Mouse (Mus musculus): ENCODE data around the gene Hnrnph1. TPM values are rescaled to one million over a fixed set of nuclear protein-coding genes. Genes with fewer than 3 reads are reported as not detected.
"Not testable (repeated sequence)": the region's sequence is repeated elsewhere in the genome, so short reads cannot be mapped to it uniquely, and the experiment has no call there.

Hnrnph1 gene
- polyA plus RNA-seq, 2 experiments = 101 to 200 TPM

DNA sequence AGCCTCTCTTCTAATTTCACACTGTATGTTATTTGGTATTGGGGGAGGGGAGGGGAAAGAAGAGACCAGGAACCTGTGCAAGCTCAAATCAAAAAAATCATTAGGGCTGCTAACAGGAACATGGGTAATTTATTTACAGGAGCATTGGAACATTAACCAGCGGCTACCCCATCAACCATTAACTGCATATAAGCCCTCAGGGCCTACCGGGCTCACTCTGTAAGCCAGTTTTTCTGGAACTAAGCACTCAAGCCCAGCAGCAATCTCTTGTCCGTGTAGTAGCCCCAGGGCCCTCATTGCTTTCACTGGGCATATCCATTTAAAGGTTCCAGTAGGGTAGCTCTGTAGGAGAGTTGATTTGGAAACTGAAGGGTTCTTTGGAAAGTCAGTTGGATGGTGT lies 21.9 kb upstream of the Hnrnph1 start:
- no peak for DNase-seq (ENCODE audit: low read depth in 3 of 3, low spot score in 3 of 3)
- WGBS (ENCODE audit: insufficient replicate concordance) = 58% methylated on average over 3 of the region's 3 CpGs
- no peak for TF ChIP-seq EP300 (IDR thresholded peaks at IDR 0.05; ENCODE audit: low read depth)
- no peak for TF ChIP-seq CTCF (IDR thresholded peaks at IDR 0.05; ENCODE audit: low read depth)
- Histone ChIP-seq H3K4me2 (ENCODE audit: low read depth) (no peak overlapping the region), H3K9ac (replicated peaks) (no peak overlapping the region), H3K36me3 (replicated peaks; ENCODE audit: control insufficient read depth, insufficient read depth, low read depth) (no peaks in the 10 kb centered on the region), H3K4me1 (replicated peaks; ENCODE audit: control insufficient read depth in 2 of 2, insufficient read depth in 2 of 2, low read length in 1 of 2) (peaks cover 2 to 7% of the 10 kb centered on the region in 2 experiments; a peak in 2 of 4 replicates), H3K4me3 (ENCODE audit: insufficient read depth in 1 of 2, low read depth in 2 of 2, low read length in 2 of 2) (no peak overlapping the region), H3K27ac (no peak overlapping the region), H3K9me3 (ENCODE audit: control insufficient read depth, low read length) (no peaks in the 10 kb centered on the region), H3K27me3 (ENCODE audit: control insufficient read depth, insufficient read depth, low read length) (peaks cover 11% of the 10 kb centered on the region)
- ATAC-seq (ENCODE audit: insufficient read depth) = peak; percentile 29; the same call in 1 of the 2 replicates

GRCm38 (mm10) chr11:50355395-50355794 lies 21.4 kb upstream of the Hnrnph1 start:
- Histone ChIP-seq H3K9ac (replicated peaks) (no peak overlapping the region), H3K27me3 (ENCODE audit: control insufficient read depth, insufficient read depth, low read length) (peaks cover 11% of the 10 kb centered on the region), H3K4me3 (ENCODE audit: insufficient read depth in 1 of 2, low read depth in 2 of 2, low read length in 2 of 2) (no peak overlapping the region), H3K4me1 (replicated peaks; ENCODE audit: control insufficient read depth in 2 of 2, insufficient read depth in 2 of 2, low read length in 1 of 2) (peaks cover 2 to 7% of the 10 kb centered on the region in 2 experiments; a peak in 2 of 4 replicates), H3K27ac (no peak overlapping the region), H3K4me2 (ENCODE audit: low read depth) (no peak overlapping the region), H3K9me3 (ENCODE audit: control insufficient read depth, low read length) (no peaks in the 10 kb centered on the region), H3K36me3 (replicated peaks; ENCODE audit: control insufficient read depth, insufficient read depth, low read depth) (no peaks in the 10 kb centered on the region)
- DNase-seq (ENCODE audit: low read depth in 3 of 3, low spot score in 3 of 3) (no peak), ATAC-seq (ENCODE audit: insufficient read depth) (peak; percentile 55)
- no peak for TF ChIP-seq EP300 (IDR thresholded peaks at IDR 0.05; ENCODE audit: low read depth)
- TF ChIP-seq CTCF (IDR thresholded peaks at IDR 0.05; ENCODE audit: low read depth) = no peak
- WGBS (ENCODE audit: insufficient replicate concordance) = 7% methylated on average over 1 of the region's 1 CpGs

- WGBS (ENCODE audit: insufficient replicate concordance) = 3% methylated on average over 74 of the region's 74 CpGs
- H3K27ac ChIP-seq = no peak overlapping the region
- no peaks in the 10 kb centered on the region for H3K9me3 ChIP-seq (ENCODE audit: control insufficient read depth, low read length)
- peak overlapping the region; percentile 52 to 56 for H3K4me3 ChIP-seq (ENCODE audit: insufficient read depth in 1 of 2, low read depth in 2 of 2, low read length in 2 of 2)
- peak overlapping the region; percentile 72 for H3K4me2 ChIP-seq (ENCODE audit: low read depth)
- H3K9ac ChIP-seq (replicated peaks) = no peak overlapping the region; the same call in 1 of the 2 replicates
- H3K4me1 ChIP-seq (replicated peaks; ENCODE audit: control insufficient read depth in 2 of 2, insufficient read depth in 2 of 2, low read length in 1 of 2) = peaks cover 2 to 7% of the 10 kb centered on the region in 2 experiments; a peak in 2 of 4 replicates
- H3K27me3 ChIP-seq (ENCODE audit: control insufficient read depth, insufficient read depth, low read length) = peaks cover 11% of the 10 kb centered on the region
- DNase-seq (ENCODE audit: low read depth in 3 of 3, low spot score in 3 of 3) = peak in 1 of 3 experiments; percentile 49
- TF ChIP-seq CTCF (IDR thresholded peaks at IDR 0.05; ENCODE audit: low read depth) (no peak), EP300 (IDR thresholded peaks at IDR 0.05; ENCODE audit: low read depth) (no peak)
- H3K36me3 ChIP-seq (replicated peaks; ENCODE audit: control insufficient read depth, insufficient read depth, low read depth) = no peaks in the 10 kb centered on the region
- ATAC-seq (ENCODE audit: insufficient read depth) = peak; percentile 24; the same call in 1 of the 2 replicates
Measured at GRCm38 (mm10) chr11:50358950-50359861, 17.6 kb upstream of the Hnrnph1 start.

- WGBS (ENCODE audit: insufficient replicate concordance) = 58% methylated on average over 1 of the region's 1 CpGs
- not testable (repeated sequence) for H3K4me1 ChIP-seq (replicated peaks; ENCODE audit: control insufficient read depth in 2 of 2, insufficient read depth in 2 of 2, low read length in 1 of 2); H3K4me2 ChIP-seq (ENCODE audit: low read depth); H3K9ac ChIP-seq (replicated peaks); DNase-seq (ENCODE audit: low read depth in 3 of 3, low spot score in 3 of 3); ATAC-seq (ENCODE audit: insufficient read depth); H3K36me3 ChIP-seq (replicated peaks; ENCODE audit: control insufficient read depth, insufficient read depth, low read depth); H3K4me3 ChIP-seq (ENCODE audit: insufficient read depth in 1 of 2, low read depth in 2 of 2, low read length in 2 of 2); H3K27ac ChIP-seq; H3K9me3 ChIP-seq (ENCODE audit: control insufficient read depth, low read length)
- H3K27me3 ChIP-seq (ENCODE audit: control insufficient read depth, insufficient read depth, low read length) = peaks cover 11% of the 10 kb centered on the region
Measured at GRCm38 (mm10) chr11:50361282-50361681, 15.5 kb upstream of the Hnrnph1 start.

DNA sequence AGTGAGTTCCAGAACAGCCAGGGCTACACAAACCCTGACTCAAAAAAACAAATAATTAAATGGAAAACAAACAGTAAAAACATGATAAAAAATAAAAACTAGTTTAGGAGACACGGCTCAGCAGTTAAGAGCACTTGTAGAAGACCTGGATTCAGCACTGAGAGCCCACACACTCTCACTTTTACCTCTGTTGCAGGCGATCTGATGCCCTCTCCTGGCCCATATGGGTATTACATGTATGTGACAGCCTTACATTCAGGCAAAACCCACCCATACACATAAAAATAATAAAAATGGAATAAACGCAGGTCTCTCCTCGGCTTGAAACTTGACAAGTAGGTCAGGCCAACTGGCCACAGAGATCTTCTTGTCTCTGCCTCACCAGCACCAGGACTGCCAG lies 12.2 kb upstream of the Hnrnph1 start:
- H3K9me3 ChIP-seq (ENCODE audit: control insufficient read depth, low read length) = no peaks in the 10 kb centered on the region
- no peaks in the 10 kb centered on the region for H3K36me3 ChIP-seq (replicated peaks; ENCODE audit: control insufficient read depth, insufficient read depth, low read depth)
- H3K4me1 ChIP-seq (replicated peaks; ENCODE audit: control insufficient read depth in 2 of 2, insufficient read depth in 2 of 2, low read length in 1 of 2) = peaks cover 0 to under 1% of the 10 kb centered on the region in 2 experiments; a peak in 1 of 4 replicates
- H3K4me3 ChIP-seq (ENCODE audit: insufficient read depth in 1 of 2, low read depth in 2 of 2, low read length in 2 of 2) = no peak overlapping the region
- peaks cover 2% of the 10 kb centered on the region; the same call in 1 of the 2 replicates for H3K27me3 ChIP-seq (ENCODE audit: control insufficient read depth, insufficient read depth, low read length)
- 7% methylated on average over 4 of the region's 4 CpGs for WGBS (ENCODE audit: insufficient replicate concordance)
- DNase-seq (ENCODE audit: low read depth in 3 of 3, low spot score in 3 of 3) (peak; percentile 60 to 63 (median 63)), ATAC-seq (ENCODE audit: insufficient read depth) (no peak; the same call in 1 of the 2 replicates)
- H3K9ac ChIP-seq (replicated peaks) = no peak overlapping the region
- no peak overlapping the region for H3K27ac ChIP-seq
- no peak for TF ChIP-seq EP300 (IDR thresholded peaks at IDR 0.05; ENCODE audit: low read depth)
- peak; percentile 91 for TF ChIP-seq CTCF (IDR thresholded peaks at IDR 0.05; ENCODE audit: low read depth)
- no peak overlapping the region for H3K4me2 ChIP-seq (ENCODE audit: low read depth)
